Mouse (Mus musculus): Measurements from ENCODE around the gene Cdk2ap2.

- TF ChIP-seq POLR2A (IDR thresholded peaks at IDR 0.05; ENCODE audit: low read depth, low read length) (no peak), CTCF (conservative IDR thresholded peaks at IDR 0.05; ENCODE audit: insufficient read depth, insufficient read length, low read depth, low read length) (no peak)
Measured at GRCm38 (mm10) chr19:4122411-4123370, 25.7 kb downstream of the Cdk2ap2 start.
